Mouse (Mus musculus): ENCODE data around the gene Creb3l4.
"Not testable (repeated sequence)": the region's sequence is repeated elsewhere in the genome, so short reads cannot be mapped to it uniquely, and the experiment has no call there.

Gene Creb3l4

DNA sequence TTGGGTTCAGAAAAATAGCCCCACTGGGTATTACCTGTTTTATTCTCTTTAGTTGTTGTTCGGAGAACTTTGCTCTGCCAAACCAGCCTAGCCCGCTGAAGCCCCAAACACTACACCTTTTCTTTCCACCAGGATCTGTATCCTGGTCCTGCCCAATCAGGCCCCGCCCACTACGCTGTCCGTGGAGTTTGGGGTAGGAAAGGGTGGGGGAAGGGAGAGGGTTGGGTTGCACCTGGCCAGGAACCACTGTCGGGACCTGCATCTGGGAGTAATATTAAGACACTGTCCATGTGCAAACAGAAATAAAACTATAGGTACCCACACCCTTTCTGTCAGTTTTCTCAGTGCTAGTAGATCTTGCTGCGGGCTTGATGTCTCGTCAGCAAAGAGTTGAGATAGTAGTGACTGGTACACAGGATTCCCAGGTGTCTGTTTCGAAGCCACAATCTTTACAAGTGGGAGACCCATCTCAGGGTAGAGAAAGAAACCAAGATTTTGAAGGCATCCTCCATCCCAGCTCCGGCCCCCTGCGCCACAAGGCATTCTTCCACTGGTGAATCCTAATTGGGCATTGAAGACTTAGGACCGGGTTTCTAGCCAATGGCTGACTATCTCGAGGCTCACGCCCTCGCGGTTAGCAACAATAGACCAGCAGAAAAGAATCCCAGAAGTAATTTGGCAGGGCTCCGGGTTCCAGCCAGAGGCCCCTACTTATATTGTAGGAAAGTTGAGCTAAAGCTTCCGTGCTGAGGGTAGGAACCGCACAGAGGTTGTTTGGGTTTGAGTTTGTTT is at the start of gene Creb3l4:
Creb3l4 (minus strand) TSS at position 529 of the 792 bp plus-strand sequence.
- DNase-seq: no peak

DNA sequence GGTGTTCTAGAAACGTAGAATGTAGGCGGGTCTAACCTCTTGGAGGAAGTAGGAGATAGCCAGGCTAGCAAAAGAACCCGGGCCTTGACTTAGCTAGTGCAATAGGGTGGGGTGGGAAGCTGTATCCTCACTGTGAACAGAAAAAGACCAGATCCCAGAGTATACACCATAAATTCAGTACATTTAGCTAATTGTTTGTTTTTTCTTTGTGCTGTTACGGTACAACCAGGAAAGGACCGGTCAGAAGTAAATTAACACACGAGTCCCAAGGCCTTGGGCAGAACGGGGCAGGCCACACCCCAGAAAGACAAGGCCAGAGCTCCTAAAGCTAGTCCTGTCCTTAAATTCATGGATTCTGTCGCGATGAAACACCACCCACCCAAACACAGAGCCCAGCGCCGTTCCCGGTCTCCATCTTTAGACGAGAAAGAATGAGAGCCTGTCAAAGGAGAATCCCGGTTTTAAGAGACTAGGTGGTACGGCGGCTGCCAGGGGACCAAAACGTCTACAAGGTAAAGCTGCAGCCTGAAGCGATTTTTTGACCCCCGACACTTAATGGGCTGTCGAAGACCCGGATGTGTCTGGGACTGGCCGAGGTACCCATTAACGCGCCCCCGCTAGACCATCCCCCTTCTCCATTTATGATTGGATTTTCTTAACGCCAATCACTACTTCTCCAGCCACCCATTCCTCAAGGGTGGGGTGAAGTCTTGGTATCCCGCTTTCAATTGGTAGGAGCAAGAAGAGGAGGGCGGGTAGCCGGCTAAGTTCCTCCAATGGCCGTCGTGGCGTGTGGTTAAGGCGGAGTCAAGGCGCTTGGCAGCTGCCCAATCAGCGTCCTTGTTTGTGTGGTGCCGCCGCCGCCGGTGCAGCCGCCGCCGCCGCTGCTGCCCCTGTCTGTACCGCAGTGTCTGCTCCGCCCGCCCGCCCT is 49.3 kb upstream of the Creb3l4 start, which contains the start of gene Gatad2b:
Gatad2b (plus strand) TSS at position 834 of the 931 bp plus-strand sequence.
- DNase-seq: peak; percentile 100

DNA sequence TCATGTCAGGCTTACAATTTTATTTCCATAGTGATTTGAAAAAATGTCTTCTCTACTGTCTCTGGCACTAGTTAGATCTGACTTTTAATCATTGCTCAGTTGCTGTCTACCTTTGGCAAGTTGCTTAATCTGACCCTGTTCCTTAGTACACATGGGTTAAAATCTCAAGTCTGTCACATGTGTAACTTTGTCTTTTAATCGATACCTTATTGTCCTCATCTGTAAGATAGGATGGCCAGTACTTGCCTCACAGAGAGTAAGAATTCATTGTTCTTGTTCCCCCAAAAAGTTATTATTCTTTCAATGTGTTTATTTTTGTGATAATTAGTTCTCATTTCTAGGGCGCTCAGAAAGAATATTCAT is 48.7 kb upstream of the Creb3l4 start:
- DNase-seq: no peak

DNA sequence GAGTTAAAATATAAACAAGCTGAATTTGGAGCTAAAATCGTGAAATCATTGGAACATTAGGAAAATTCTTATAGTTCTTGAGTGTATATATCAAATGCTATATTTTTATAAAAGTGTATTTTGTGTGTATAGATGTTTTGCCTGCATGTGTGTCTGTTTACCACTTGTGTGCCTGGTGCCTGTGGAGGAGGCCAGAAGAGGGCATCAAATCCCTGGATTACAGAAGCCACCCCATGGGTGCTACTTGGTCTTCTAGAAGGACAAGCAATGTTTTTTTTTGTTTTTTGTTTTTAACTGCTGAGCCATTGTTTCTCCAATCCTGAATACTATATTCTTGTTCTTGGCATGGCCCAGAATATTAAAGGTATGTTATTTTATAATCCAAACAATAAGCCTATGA is 47.3 kb upstream of the Creb3l4 start:
- no peak for DNase-seq

DNA sequence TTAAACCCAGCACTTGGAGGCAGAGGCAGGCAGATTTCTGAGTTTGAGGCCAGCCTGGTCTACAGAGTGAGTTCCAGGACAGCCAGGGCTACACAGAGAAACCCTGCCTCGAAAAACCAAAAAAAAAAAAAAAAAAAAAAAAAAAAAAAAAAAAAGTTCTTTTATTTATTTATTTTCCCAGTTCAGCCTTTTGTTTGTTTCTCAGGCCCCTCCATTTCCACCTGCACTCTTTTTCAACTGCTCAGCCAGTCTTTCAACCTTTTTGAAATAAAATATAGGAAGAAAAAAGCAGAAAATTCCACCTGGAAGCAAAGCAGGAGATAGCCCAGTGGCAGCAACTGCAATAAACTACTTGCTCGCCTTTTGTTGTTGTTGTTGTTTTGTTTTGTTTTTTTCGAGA is 46.1 kb upstream of the Creb3l4 start:
- DNase-seq: not testable (repeated sequence)

DNA sequence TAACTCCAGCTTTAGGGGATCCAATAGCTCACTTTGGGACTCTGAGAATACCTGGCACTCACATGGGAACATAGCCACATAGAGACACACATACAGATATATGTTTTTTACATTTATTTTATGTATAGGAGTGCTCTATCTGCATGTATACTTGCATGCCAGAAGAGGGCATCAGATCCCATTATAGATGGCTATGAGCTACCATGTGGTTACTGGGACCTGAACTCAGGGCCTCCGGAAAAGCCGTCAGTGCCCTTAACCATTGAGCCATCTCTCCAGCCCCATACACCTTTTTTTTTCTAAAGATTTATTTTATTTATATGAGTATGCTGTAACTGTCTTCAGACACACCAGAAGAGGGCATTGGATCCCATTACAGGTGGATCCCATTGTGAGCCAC is 40.8 kb upstream of the Creb3l4 start:
- no peak for DNase-seq

DNA sequence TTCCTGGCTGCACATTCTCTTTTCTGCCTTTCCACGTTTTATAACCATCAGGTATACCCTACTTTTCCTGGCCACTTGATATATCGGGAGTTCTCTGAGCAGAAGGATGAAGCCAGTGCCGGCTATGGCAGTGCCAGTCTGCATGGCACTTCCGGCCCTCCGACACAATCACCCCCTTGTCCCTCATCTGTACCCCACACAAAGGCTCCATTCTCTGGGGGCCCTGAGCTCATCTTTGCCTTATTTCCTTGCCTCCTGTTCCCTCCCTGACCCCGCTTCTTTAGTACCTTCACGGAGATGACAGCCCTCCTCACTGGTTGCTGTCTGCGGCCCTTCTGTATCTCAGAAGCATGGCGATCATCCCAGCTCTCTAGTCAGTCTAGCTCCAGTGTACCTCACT is 37.4 kb upstream of the Creb3l4 start:
- DNase-seq: peak; percentile 27

DNA sequence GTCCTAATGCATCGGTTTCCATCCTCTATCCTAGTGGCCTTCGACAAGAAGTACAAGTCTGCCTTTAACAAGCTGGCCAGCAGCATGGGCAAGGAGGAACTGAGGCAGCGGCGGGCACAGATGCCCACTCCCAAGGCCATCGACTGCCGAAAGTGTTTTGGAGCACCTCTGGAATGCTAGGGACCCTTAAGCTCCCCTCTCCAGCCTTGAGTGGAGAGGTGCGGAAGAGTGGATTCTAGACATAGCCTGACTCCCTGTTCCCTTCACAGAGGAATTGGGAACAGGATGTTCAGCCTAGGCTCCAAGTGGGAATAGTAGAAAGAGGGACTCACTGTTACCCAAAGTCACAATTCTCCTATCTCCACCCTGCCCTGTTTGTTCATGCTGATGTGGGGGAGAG is 36.4 kb upstream of the Creb3l4 start:
- DNase-seq: peak; percentile 19

DNA sequence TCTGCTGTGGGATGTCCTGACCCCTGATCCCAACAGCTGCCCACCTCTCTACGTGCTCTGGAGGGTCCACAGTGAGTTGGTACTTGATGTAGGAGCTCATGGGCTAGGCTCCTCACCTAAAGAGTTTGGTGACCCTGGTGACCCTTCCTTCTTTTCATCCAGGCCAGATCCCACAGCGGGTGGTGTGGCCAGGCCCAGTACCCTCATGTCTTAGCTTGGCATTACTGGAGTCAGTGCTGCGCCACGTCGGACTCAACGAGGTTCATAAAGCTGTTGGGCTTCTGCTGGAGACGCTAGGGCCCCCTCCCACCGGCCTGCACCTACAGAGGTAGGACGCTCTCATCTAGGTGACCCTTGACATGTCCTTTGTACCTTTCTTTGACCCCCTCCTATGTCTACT is 35.9 kb upstream of the Creb3l4 start:
- DNase-seq: peak; percentile 47

DNA sequence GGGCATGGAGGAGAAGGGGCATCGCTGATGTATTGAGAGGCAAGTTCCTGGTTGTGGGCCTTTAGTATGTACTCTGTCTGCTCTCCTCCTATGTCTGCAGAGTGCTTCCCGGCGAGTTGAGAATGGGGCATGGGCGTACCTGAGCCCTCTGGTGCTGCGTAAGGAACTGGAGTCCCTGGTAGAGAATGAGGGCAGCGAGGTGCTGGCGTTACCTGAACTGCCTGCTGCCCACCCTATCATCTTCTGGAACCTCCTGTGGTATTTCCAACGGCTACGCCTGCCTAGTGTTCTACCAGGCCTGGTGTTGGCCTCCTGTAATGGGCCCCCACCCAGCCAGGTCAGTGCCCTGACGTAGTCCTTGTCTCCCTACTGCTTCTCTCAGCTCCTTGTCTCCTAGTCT is 34.9 kb upstream of the Creb3l4 start:
- peak; percentile 57 for DNase-seq

DNA sequence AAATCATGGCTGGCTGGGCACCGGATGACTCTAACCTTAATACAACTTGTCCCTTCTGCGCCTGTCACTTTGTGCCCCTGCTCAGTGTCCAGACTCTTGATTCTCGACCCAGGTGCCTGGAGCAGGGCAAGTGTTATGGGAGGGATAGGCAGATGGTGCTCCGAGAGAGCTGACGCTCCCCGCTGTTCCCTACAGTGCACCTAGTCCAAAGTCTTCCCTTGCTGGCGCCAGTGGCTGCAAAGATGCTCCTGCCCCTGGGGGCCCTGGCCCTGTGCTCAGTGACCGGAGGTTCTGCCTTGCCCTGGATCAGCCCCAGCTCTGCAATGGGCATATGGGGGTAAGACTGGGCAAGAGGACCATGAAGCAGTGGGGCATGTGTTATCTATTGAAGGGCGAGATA is 34.5 kb upstream of the Creb3l4 start:
- DNase-seq: peak; percentile 95

DNA sequence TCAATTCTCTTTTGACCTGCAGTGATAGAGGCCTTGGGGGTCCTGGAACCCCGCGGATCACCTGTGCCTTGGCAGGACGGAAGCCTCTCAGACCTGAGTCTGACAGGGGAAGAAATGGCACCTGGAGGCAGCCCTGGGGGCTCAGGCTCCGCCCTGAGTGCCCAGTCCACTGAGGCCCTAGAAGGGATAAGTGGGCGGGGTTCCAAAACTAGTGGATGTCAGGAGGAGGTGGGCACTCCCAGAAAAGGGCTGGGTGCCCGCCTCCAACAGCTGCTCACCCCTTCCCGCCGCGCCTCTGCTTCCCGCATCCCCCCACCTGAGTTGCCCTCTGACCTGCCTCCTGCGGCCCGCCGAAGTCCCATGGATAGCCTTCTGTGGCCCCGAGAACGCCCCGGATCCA is 33.5 kb upstream of the Creb3l4 start:
- DNase-seq: peak; percentile 71

DNA sequence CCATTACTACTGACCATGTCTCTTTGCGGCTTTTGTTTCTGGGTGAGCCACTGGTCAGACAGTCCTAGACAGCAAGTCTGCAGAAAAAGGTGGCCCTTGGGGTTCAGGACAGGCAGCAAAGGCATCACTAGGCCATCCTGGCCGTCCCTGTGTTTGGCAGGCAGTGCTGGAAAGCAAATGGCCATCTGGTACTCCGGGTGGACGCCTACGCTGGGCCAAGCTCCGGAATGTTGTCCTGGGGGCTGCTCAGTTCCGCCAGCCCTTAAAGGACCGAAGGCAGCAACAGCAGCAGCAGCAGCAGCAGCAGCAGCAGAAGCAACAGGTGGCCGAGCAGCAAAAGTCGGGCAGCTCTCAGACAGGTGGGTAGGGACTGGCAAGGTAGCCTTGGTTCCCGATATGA is 32.0 kb upstream of the Creb3l4 start:
- peak; percentile 86 for DNase-seq

DNA sequence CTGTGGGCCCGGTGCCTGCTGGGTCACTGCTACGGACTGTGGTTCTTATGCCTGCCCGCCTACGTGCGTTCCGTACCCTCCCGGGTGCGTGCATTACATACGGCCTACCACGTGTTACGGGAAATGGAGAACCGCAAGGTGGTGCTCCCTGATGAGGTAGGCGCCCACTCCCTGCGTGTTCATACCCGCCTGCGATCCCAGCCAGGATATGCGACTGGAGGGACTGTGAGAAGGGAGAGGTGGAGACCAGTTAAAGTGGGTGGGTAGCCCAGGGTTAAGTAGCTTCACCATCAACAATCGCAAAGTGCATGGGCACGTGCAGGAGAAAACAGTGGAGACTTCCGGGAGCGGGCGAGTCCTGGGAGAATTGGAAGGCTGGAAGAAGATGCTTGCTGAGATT is 30.5 kb upstream of the Creb3l4 start:
- peak; percentile 38 for DNase-seq

DNA sequence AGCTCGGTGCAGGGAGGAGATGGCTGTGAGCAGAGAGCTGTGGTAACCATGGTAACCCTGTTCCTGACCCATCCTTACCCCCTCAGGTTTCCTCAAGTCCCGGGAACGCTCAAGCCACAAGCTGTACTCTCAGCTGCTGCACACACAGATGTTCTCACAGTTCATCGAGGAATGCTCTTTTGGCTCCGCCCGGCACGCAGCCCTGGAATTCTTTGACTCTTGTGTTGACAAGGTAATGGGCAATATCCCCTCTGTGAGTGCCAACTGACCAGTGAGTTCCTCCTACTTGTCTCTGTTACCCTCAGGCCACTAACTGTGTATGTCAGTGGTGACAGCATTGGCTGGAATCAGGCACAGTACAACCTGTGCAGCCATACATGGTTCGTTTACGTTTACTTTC is 28.9 kb upstream of the Creb3l4 start:
- peak; percentile 29 for DNase-seq

DNA sequence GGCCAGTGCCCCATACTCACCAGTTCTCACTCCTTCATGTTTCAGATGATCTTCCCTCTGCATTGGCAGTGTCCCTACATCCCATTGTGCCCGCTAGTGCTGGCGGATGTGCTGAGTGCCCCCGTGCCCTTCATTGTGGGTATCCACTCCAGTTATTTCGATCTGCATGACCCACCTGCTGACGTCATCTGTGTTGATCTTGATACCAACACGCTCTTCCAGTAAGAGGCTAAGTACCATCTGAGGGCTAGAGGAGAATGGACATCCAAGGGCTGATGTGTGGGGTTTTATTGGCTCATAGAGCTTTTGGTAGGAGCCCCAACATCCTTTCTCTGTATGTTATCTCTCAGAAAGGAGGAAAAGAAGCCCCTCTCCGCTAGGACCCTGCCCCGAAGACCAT is 27.5 kb upstream of the Creb3l4 start:
- no peak for DNase-seq

DNA sequence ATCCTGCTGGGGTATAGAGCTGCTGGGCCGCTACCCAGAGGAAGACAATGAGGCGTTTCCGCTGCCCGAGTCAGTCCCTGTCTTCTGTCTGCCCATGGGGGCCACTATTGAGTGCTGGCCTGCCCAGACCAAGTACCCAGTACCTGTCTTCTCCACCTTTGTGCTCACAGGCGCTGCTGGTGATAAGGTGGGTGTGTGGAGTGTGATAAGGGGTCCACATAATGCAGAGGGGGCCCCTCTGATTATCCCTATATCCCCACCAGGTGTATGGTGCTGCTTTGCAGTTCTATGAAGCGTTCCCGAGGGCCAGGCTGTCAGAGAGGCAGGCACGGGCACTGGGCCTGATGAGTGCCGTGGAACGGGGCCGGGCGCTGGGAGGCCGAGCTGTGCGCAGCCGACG is 25.7 kb upstream of the Creb3l4 start:
- no peak for DNase-seq

DNA sequence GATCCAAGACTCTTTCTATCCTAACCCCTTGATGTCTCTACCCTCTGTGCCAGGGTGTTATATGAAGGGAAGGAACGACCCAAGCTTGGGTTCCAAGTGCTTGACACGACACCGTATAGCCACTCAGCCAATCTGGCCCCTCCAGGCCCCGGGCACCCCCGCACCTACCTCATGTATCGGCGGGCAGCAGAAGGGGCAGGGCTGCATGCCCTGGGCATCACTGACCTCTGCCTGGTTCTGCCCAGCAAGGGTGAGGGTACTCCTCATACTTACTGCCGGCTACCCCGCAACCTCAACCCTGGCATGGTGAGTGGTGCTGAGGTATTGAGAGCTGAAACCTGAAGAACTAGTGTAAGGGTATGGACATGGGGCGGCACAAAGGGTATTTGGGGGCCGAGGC is 24.9 kb upstream of the Creb3l4 start:
- DNase-seq: peak; percentile 47

DNA sequence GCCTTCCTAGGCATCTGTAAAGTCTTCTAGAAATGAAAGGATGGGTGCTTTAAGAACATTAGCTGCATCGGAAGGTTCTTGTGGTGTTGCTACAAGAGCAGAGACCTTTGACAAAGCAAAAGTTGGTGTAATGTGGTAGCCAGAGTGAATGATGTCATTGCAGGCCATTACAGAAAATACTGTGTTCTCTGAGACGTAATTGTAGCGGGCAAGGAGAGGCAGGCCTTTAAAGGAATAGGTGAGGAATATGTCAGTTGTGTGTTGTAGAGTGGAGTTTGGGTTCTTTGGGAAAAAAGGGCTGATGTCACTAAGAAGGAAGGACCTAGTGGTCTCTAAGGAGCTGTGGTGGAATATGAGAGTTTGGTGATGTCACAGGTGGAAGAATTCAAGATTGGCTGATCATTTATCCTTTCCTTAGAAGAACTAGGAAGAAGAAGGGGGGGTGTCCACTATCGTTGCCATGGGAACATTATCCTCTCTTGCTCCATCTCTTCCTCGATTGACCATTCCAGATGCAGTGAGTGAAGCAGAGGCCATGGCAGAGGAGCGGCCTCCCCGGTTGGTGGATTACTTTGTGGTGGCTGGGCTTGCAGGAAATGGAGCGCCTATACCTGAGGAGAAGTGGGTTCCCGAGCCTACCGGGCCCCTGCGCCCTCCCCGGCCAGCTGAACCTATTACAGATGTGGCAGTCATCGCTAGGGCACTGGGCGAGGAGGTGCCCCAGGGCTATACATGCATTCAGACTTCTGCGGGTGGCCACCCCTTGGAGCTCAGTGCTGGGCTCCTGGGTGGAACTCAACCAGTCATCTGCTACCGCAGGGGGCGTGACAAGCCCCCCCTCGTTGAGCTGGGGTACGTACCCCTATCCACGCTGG is 23.8 kb upstream of the Creb3l4 start:
- peak; percentile 61 for DNase-seq

DNA sequence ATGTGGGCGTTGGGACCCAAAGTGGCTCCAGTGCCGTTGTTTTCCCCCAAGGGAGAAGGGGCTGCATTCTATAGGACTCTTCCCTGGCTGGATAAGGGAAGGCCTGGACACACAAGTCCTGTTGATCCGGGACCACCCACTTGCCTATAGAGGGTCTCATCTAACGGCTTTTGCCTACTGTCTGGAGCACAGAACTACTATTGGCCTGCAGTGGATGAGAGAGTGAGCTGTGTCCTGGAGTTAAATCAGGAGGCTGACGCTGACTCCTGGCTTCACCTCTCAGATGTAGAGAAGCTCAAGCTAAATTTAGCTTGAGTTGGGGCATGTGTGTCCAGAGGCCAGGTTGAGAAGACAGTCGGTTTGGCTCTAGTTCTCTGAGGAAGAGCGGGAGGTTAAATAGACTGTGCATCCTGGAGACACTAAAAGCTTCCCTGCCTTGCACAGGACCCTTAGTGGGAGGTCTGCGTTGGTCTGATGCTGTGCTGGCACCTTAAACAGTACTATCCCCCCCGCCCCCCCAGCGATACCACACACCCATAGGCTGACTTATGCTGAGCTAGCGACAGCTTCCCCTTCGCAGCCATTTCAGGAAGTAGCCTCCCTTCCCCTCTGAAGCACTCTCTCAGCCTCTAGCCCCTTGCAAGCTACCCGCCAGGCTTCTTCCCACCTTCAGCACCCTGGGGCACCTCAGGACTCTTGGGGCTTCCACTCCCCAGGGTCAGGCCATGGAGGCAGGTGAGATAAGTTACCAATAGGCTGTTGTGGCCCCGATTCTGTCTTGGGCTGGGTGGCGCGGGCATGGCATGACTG is 22.8 kb upstream of the Creb3l4 start:
- DNase-seq: peak; percentile 77

DNA sequence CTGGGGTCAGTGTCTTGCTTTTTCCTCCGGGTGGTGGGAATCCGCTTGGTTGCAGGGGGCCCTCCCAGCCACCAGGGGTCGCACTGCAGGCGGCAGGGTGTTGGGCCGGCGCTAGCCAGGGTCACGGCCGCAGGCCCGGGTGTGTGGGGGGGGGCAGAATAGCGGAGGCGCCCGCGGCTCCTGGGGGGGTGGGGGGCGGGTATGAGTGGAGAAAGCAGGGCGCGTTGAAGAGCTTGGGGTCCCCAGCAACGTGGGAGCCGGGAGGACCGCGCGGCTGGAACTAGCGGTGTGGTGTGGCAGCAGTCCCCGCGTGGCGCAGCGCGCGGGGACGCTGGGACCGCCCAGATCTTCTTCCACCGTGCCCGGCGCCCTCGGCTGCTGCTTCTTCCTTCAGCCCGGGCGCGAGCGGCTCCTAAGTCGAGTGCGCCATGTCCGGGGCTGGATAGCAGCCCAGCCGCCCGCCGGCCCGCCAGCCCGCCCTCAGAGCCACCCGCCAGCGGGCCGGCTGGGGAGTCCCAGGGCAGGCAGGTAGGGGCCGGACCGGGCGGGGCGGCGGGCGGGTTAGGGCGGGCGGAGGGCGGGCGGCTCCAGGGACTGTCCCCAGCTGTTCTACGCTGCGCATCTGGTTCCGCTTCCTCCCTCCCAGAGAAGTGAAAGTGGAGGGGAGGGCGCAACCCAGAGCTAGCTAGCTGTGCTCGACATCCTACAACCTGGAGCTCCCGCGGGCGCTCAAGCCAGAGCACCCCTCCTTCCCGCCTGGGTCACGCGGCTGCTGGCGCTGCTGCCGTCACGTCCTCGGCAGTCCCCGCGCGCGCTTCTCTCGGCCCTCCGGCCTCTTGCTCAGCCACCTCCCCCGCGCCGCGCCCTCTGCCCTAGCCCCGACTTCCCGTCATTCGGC is 22.0 kb upstream of the Creb3l4 start, which contains the start of gene Dennd4b:
Dennd4b (plus strand) TSS at position 152 of the 898 bp plus-strand sequence.
- DNase-seq: peak; percentile 91

All from cerebellum, adult 11-12 months (tissue).